Mouse (Mus musculus) heart, postnatal 0 days (tissue): ENCODE measurements at regions not wholly inside any gene's neighbourhood (a gene's known extent, or its start where the extent isn't known, plus 50 kb on each side); places are given as distances from the start of the nearest gene placed in this dataset.

Experiments used
- CTCF ChIP-seq: IDR thresholded peaks from 2 replicates; pipeline ENCODE4 v1.5.1; 2016; ENCODE audit warnings: antibody characterized with exemption, control low read depth, low read depth
- EP300 ChIP-seq: IDR thresholded peaks from 2 replicates; pipeline ENCODE4 v1.6.1; 2016; ENCODE audit warnings: antibody characterized with exemption, low read depth

DNA sequence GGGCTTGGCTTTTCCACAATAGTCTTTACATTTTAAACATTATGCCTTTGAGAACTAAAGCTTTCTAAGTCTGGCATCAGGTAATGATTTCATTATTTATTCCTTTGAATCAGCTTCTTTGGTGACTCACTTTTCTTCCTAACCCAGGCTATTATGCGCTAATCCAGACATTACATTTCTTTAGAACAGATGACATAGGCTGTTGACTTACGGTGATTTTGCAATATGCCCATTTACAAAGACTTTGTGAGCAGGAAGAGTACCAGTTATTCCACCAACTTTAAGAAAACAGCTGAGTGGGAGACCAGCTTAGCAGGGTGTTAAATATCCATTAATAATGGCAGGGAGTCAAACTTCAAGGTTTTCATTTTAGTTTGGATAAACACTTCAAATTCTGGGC, 459.6 kb downstream of the Gm10295 start:
- TF ChIP-seq EP300 (no peak), CTCF (no peak)
